Mouse (Mus musculus): ENCODE measurements around the gene Cep85l. TPM values are rescaled to one million over a fixed set of nuclear protein-coding genes. Genes with fewer than 3 reads are reported as not detected.
A peak's percentile ranks its signal among the peaks of the same experiment; 100 is the strongest.

Cep85l gene
- polyA plus RNA-seq, 1 experiment from 2014 or later, result 6.6 TPM

GRCm38 (mm10) chr10:53349254-53349653 is 30.5 kb downstream of the Cep85l start:
- H3K27me3 ChIP-seq (replicated peaks), result no peaks in the 10 kb centered on the region
- no peak for ATAC-seq (replicated peaks)
- H3K4me2 ChIP-seq, result no peak overlapping the region
- H3K9me3 ChIP-seq, result no peaks in the 10 kb centered on the region
- peaks cover 3% of the 10 kb centered on the region; the same call in 1 of the 2 replicates for H3K4me1 ChIP-seq
- no peak overlapping the region for H3K4me3 ChIP-seq
- H3K36me3 ChIP-seq (replicated peaks), result no peaks in the 10 kb centered on the region
- no peak overlapping the region for H3K9ac ChIP-seq
- H3K27ac ChIP-seq, result no peak overlapping the region
- 88% methylated on average over 1 of the region's 1 CpGs for WGBS

- no peak overlapping the region for H3K27ac ChIP-seq
- no peaks in the 10 kb centered on the region for H3K27me3 ChIP-seq (replicated peaks)
- no peaks in the 10 kb centered on the region for H3K9me3 ChIP-seq
- peak; percentile 90 for ATAC-seq (replicated peaks)
- peaks cover 3% of the 10 kb centered on the region; the same call in 1 of the 2 replicates for H3K4me1 ChIP-seq
- WGBS, result 56% methylated on average over 10 of the region's 10 CpGs
- no peak overlapping the region for H3K9ac ChIP-seq
- H3K4me3 ChIP-seq, result no peak overlapping the region
- H3K36me3 ChIP-seq (replicated peaks), result no peaks in the 10 kb centered on the region
- no peak overlapping the region for H3K4me2 ChIP-seq
Observed at GRCm38 (mm10) chr10:53347787-53348755, 31.7 kb downstream of the Cep85l start.

GRCm38 (mm10) chr10:53346916-53347315 is 32.8 kb downstream of the Cep85l start:
- WGBS, result 83% methylated on average over 5 of the region's 5 CpGs
- Histone ChIP-seq H3K4me2 (no peak overlapping the region), H3K9me3 (no peaks in the 10 kb centered on the region), H3K36me3 (replicated peaks) (no peaks in the 10 kb centered on the region), H3K27me3 (replicated peaks) (no peaks in the 10 kb centered on the region), H3K4me3 (no peak overlapping the region), H3K4me1 (peaks cover 3% of the 10 kb centered on the region; the same call in 1 of the 2 replicates), H3K27ac (no peak overlapping the region), H3K9ac (no peak overlapping the region)
- ATAC-seq (replicated peaks), result no peak

GRCm38 (mm10) chr10:53346506-53346905 is 33.2 kb downstream of the Cep85l start:
- H3K9ac ChIP-seq, result no peak overlapping the region
- no peaks in the 10 kb centered on the region for H3K36me3 ChIP-seq (replicated peaks)
- 47% methylated on average over 3 of the region's 3 CpGs for WGBS
- H3K4me3 ChIP-seq, result no peak overlapping the region
- H3K4me1 ChIP-seq, result peaks cover 3% of the 10 kb centered on the region; the same call in 1 of the 2 replicates
- no peaks in the 10 kb centered on the region for H3K9me3 ChIP-seq
- H3K4me2 ChIP-seq, result no peak overlapping the region
- no peaks in the 10 kb centered on the region for H3K27me3 ChIP-seq (replicated peaks)
- no peak overlapping the region for H3K27ac ChIP-seq
- ATAC-seq (replicated peaks), result no peak

GRCm38 (mm10) chr10:53345508-53345907 is 34.2 kb downstream of the Cep85l start:
- no peak for ATAC-seq (replicated peaks)
- Histone ChIP-seq H3K4me2 (no peak overlapping the region), H3K27ac (no peak overlapping the region), H3K27me3 (replicated peaks) (no peaks in the 10 kb centered on the region), H3K4me1 (peaks cover 3% of the 10 kb centered on the region; the same call in 1 of the 2 replicates), H3K9me3 (no peaks in the 10 kb centered on the region), H3K4me3 (no peak overlapping the region), H3K36me3 (replicated peaks) (no peaks in the 10 kb centered on the region), H3K9ac (no peak overlapping the region)
- 92% methylated on average over 4 of the region's 4 CpGs for WGBS

- Histone ChIP-seq H3K27me3 (replicated peaks) (no peaks in the 10 kb centered on the region), H3K9me3 (no peaks in the 10 kb centered on the region), H3K4me1 (peaks cover 3% of the 10 kb centered on the region; the same call in 1 of the 2 replicates), H3K4me3 (no peak overlapping the region), H3K4me2 (no peak overlapping the region), H3K9ac (no peak overlapping the region), H3K27ac (no peak overlapping the region), H3K36me3 (replicated peaks) (no peaks in the 10 kb centered on the region)
- 66% methylated on average over 10 of the region's 10 CpGs for WGBS
- ATAC-seq (replicated peaks), result no peak
Observed at GRCm38 (mm10) chr10:53343865-53344264, 35.9 kb downstream of the Cep85l start.

- Histone ChIP-seq H3K27me3 (replicated peaks) (no peaks in the 10 kb centered on the region), H3K4me1 (peaks cover under 1% of the 10 kb centered on the region; the same call in 1 of the 2 replicates), H3K36me3 (replicated peaks) (no peaks in the 10 kb centered on the region), H3K9me3 (no peaks in the 10 kb centered on the region), H3K4me2 (no peak overlapping the region), H3K4me3 (no peak overlapping the region), H3K9ac (no peak overlapping the region), H3K27ac (no peak overlapping the region)
- WGBS, result 81% methylated on average over 6 of the region's 6 CpGs
- ATAC-seq (replicated peaks), result no peak
Observed at GRCm38 (mm10) chr10:53343384-53343783, 36.4 kb downstream of the Cep85l start.

GRCm38 (mm10) chr10:53342166-53342728 is 37.5 kb downstream of the Cep85l start:
- no peak overlapping the region for H3K4me2 ChIP-seq
- no peaks in the 10 kb centered on the region for H3K27me3 ChIP-seq (replicated peaks)
- no peak for ATAC-seq (replicated peaks)
- H3K27ac ChIP-seq, result no peak overlapping the region
- no peak overlapping the region for H3K4me3 ChIP-seq
- 91% methylated on average over 9 of the region's 9 CpGs for WGBS
- H3K36me3 ChIP-seq (replicated peaks), result no peaks in the 10 kb centered on the region
- H3K4me1 ChIP-seq, result no peaks in the 10 kb centered on the region
- no peak overlapping the region for H3K9ac ChIP-seq
- H3K9me3 ChIP-seq, result no peaks in the 10 kb centered on the region

- 71% methylated on average over 7 of the region's 7 CpGs for WGBS
- Histone ChIP-seq H3K4me3 (no peak overlapping the region), H3K4me1 (no peaks in the 10 kb centered on the region), H3K36me3 (replicated peaks) (no peaks in the 10 kb centered on the region), H3K27me3 (replicated peaks) (no peaks in the 10 kb centered on the region), H3K27ac (no peak overlapping the region), H3K4me2 (no peak overlapping the region), H3K9ac (no peak overlapping the region), H3K9me3 (no peaks in the 10 kb centered on the region)
- ATAC-seq (replicated peaks), result 0 out of 2 replicates have a peak, but pooled peaks have one; percentile 67
Observed at GRCm38 (mm10) chr10:53341288-53341965, 38.3 kb downstream of the Cep85l start.

GRCm38 (mm10) chr10:53339045-53339444 is 40.7 kb downstream of the Cep85l start:
- no peak for ATAC-seq (replicated peaks)
- Histone ChIP-seq H3K9me3 (no peaks in the 10 kb centered on the region), H3K4me2 (no peak overlapping the region), H3K4me1 (no peaks in the 10 kb centered on the region), H3K27me3 (replicated peaks) (no peaks in the 10 kb centered on the region), H3K4me3 (no peak overlapping the region), H3K9ac (no peak overlapping the region), H3K27ac (no peak overlapping the region), H3K36me3 (replicated peaks) (no peaks in the 10 kb centered on the region)
- WGBS, result 69% methylated on average over 2 of the region's 2 CpGs

GRCm38 (mm10) chr10:53337162-53337923 is 42.4 kb downstream of the Cep85l start, which contains the start of gene Pln:
TSS of gene Pln (plus strand) at chr10:53337667.
- Histone ChIP-seq H3K27ac (no peak within 1 kb of the TSS), H3K4me1 (no peaks in the 10 kb centered on the region), H3K9ac (no peak within 1 kb of the TSS), H3K9me3 (no peaks in the 10 kb centered on the region), H3K27me3 (replicated peaks) (no peaks in the 10 kb centered on the region), H3K36me3 (replicated peaks) (no peaks in the 10 kb centered on the region), H3K4me3 (no peak within 1 kb of the TSS), H3K4me2 (no peak within 1 kb of the TSS)
- no peak for ATAC-seq (replicated peaks)
- WGBS, result 78% methylated on average over 6 of the region's 6 CpGs
